Mouse (Mus musculus) layer of hippocampus, postnatal 10 days (tissue): ENCODE results near the gene Hdac7. TPM values are rescaled to one million over a fixed set of nuclear protein-coding genes. Genes with fewer than 3 reads are reported as not detected.
"Not testable (repeated sequence)": the region's sequence is repeated elsewhere in the genome, so short reads cannot be mapped to it uniquely, and the experiment has no call there.

Experiments used
- DNase-seq, 2 experiments: peaks; one replicate each; pipeline ENCODE4 v3.0.0; 2021; ENCODE audit warnings: low spot score in 2 of 2
- long read RNA-seq: library from polyadenylated mRNA; stranded (forward); transcript quantifications from one replicate; pipeline ENCODE4 v2.0.0, GENCODE M21; 2023
- total RNA-seq, 2 experiments: library from RNA; stranded (reverse); gene quantifications; 2 replicates each; pipeline ENCODE4 v1.2.3; 2021

Gene Hdac7
- total RNA-seq, result 10 to 100 TPM; 29.1 to 32.0 TPM
- long read RNA-seq, partial matches to known transcripts, result 4 of 40 reads
- long read RNA-seq, other reads (novel, unspliced or antisense), result 33 of 40 reads

DNA sequence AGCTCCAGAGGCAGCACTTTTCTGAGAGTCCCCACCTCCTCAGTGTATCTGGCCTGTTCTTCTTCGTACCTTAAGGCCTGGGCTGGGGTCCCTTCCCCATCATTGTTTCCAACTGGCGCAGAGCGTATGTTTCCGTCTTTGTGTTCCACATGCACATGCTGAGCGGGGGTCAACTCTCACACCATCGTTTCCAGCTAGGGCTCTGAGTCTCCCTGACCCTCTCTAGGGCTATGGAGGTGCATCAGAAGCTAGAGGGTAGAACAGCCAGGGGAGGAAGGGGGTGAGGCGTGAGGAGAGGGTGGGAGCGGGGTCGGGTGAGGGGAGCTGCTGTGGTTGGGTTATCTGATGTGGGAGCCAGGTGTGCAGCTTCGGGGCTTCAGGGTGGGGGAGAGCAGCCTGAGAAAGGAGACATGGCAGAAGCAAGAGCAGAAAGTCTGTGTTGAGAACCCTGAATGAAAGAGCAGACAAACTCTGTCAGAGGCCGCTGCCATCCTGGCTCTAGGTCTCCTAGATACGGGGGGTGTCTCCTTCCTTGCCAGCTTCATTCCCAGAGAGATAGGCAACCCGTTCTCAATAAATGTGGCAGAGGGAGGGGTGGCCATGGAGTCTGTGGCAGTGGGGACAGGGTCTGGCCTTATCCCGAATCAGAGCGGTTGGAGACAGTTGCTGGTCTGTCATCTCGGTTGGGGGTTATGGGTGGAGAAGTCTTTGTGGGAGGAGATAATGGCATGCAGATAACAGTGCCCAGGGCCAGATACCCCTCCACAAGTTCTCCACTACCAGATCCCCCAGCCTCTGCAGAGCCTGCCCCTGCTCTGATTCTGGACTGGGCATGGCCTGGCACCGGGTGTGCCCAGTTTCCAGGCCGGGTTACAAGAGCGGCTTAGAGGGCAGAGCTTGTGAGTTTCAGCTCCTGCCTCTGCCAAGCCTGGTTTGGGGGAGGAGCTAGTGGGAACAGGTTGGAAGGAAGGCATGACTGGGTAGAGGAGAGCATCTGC, at the start of gene Hdac7:
Gene Hdac7, minus strand, starts transcription at position 466 of the 998 bp plus-strand sequence.
- no peak for DNase-seq

DNA sequence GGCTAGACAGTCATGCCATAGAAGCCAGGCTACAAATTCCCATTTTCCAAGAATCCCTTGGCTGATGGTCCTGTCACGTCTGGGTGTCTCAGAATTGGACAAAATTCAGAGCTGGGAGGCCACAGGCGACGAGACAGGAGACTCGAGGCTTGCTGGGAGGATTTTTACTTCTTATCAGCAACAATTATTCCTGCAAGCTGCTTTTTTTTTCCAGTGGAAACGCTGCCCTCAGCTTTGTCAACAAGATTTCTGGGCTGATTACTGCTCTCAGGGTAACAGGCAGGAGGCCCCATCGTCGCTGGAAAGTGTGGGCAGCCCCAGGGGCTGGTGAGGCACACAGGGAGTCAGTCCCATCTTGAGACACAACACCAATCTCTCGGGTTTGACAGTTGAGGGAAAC, 48.2 kb upstream of the Hdac7 start:
- no peak for DNase-seq

DNA sequence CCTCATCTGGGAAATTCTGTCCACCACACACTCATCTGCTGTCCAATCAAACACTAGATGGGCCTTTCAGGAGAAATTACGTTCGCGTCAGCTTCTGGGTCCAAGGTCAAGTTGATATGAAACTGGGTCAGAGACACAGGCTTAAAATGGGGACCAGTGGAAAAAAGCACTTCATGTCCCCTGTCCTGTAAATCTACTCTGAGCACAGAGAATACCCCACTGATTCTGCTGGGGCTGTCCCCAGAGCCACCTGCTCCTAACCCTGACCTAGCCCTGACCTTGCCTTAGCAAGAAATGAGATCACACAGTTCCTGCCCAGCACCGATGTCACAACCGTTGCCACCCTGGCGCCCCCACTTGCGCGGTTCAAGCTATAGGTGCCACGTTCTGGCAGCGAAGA, 46.1 kb upstream of the Hdac7 start:
- DNase-seq, result no peak

DNA sequence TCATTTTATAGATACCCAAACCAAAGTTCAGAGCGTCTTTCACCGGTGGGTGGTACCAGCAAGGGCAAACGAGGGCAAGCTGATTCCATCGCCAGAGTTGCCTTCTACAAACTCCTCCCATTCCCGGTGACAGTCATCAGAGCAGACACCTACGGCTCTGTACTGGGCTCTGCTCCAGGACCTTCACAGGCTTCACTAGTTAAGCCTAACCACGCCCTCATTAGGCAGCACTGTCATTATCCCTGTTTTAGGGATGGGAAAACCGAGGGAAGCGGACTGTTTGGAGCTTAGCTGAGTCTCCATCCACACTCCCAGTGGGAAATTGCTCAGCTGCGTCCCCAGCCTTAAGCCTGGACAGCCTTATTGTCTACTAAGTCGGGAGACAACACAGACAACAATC, 45.7 kb upstream of the Hdac7 start:
- DNase-seq, result no peak

DNA sequence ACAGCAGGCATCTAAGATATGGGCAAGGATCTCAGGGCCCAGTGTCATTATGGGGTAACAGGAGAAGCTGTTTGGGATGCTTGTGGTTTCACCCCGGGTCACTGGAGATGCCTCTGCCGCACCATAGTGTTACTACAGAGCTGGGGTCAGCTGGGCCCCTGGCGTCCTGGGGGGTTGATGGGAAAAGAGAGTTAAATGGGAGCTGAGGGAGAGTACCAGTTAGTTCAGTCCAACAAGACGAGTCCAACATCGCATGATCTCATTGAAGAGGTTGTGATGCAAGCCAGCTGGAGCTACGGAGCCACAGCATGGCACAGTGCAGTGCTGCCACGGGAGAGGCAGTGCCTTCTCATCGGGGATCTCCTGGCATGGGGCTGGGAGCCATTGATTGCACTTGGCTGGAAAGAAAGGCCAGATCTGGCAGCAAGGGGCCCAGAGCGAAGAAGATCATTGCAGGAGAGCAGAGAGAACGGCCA, 43.3 kb upstream of the Hdac7 start:
- DNase-seq, result no peak

DNA sequence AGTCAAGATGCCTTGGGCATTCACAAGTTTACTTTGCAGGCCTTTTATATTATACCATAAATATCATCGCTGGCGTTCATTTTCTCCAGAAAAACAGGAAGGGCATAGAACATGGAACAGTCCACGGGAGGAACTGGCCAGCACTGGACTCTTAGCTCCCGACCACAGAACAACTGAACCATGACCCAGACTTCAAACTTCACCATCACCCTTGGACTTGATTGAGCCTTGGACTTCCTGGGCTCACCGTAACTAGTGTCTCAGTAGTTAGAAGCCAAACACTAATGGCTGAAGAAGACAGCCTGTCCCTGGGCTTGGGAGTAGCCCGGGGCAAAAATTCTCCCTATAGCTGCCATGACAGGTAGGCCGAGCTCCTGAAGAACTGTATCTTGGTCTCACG, 37.1 kb upstream of the Hdac7 start:
- DNase-seq, result no peak

DNA sequence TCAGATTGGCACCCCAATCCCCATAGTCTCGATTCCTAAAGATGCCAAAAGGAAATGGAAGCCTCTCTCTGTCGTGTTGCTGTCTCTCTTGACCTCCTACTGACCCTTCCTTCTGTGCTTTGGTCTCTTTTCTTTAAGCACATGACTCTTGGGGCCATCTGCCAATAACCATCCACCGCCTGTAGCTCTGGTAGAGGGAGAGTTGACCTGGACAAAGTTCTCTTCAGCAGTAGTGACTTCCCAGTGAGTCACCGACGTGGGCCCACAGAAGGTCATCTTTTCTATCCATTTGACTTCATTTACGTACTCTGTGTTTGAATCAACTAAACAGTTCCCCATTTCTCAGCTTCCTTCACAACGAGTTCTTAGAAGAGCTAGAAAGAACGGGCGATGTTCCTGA, 36.1 kb upstream of the Hdac7 start:
- DNase-seq, result no peak

DNA sequence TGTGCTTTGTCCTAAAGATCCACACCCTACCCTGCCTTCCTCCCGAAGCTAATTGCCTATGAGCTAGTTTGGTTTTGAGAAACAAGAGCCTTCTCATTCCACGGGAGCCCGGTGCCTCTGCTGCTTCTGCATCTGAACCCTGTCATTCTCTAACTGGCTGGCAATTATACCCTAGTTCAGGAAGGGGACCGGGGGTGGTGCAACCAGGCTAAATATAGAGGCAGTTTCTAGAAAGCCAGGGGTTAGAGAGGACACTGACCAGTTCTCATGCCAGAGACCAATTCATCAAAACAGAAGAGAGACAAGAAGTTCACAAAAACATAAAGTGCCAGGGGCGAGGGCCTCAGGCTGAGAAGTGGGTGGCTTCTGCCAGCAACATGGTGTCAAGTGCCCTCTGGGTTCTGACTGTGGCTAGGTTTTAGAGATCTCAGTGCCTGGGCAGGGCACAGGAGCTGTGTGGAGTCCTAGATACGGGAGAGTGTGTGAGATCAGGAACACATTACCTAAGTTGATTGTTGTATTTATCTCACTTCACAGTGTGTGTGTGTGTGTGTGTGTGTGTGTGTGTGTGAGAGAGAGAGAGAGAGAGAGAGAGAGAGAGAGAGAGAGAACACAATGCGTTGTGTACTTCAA, 34.5 kb upstream of the Hdac7 start:
- DNase-seq, result no peak

DNA sequence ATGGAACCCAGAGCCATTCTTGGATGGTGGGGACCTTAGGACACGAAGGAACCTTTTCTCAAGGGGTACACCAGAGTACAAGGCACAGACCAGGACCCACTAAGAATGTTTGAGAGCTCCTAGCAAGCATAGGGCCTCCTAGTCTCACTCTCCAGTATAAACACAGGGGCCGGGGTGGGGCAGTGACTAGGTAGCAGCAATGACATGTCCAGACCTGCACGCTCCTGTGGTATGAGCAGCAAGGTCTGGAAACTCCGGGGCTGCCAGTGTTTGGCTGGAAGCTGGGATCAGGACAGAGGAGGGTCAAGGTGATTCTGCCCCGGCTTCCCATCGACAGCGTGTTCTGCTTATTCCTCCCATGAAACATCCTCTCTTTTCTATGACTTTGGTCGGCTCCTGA, 31.5 kb upstream of the Hdac7 start:
- no peak for DNase-seq

DNA sequence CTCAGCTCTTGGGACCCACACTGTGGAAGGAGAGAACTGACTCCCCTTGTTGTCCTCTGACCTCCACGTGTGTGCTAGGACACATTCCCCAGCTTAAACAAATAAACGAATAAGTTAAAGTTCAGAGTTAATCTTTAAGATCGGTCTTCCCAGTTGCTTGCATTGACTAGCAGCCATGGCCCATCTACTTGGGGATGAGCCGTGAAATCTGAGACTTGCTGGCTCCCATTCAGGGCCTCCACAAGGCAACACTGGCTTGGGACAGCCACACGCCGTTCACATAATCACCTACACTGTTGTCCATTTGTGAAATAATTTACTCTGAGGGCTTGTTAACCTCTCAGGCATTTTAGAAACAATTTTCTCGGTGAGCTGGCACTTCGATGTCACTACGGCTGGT, 29.4 kb upstream of the Hdac7 start:
- no peak for DNase-seq

DNA sequence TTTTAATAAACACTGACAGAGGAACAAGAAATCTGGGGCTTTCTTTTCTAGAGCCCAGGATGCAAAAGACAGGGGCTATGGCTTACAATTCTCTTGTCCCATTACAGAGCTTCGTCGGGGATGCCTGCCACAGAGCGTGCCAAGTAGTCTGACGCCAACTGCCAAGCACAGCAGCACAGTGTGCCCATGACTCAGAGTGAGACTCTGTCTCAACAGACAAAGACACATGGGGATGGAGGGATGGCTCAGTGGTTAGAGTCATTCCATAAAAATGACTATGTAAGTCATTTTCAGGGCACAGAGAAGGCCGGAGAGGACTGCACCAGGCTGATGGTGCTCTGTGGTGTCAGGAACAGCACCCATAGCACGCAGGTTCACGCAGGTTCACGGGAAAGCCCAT, 27.9 kb upstream of the Hdac7 start:
- DNase-seq, result peak; percentile 26 to 45

DNA sequence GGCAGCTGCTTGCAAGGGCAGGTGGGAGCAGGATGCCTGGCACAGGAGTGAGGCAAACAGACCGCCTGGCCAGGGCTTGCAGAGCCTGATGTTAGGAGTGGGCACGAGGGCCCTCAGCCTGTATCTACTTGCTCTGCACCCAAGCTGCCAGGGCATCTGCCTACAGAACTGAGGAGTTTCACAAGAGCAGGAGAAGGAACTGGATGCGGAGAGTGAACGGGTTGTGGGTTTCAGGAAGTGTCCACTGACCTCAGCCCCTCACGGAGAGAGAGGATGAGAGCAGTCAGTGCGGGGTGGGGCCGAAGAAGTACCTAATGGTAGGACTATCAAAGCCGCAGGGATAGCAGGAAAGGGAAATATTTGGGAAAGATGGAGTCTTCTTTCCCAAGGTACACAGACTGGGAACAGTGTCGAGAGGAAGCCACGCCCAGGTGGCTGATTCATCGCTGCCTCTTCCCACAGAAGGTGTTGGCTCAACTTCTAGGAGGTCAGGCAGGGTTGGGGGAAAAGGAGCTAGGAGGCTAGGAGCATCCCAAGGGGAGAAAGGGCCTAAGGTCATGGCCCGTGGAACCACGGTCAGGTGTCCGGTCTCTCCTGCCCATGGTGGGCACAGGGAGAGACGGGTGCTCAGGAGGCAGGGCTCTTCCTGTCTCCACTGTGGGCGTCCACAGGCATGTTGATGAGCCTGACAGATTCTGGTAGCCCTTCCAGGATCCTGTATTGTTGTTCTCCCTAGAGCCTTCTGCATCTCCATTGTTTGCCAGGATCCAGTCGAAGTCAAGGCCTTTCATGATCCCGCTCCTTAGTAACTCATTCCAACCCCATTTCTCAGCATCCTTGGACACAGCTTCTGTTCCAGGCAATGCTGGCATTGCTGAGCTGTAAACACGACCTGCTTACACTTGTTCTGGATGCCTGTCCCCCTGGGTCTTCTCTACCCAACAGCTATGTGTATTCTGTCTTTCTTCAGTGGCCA, 27.0 kb upstream of the Hdac7 start:
- peak in 1 of 2 experiments; percentile 20 for DNase-seq

DNA sequence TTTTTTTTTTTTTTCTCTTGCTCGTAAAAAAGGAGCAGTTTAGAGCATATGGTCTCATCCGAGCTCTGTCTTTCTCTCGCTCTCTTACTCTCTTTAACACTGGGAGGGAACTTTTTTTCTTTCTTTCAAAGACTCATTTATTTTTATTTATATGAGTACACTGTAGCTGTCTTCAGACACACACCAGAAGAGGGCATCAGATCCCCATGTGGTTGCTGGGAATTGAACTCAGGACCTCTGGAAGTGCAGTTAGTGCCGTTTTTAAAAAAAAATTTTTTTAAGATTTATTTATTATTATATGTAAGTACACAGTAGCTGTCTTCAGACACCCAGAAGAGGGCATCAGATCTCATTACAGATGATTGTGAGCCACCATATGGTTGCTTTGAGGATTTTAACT, 25.8 kb upstream of the Hdac7 start:
- not testable (repeated sequence) for DNase-seq

DNA sequence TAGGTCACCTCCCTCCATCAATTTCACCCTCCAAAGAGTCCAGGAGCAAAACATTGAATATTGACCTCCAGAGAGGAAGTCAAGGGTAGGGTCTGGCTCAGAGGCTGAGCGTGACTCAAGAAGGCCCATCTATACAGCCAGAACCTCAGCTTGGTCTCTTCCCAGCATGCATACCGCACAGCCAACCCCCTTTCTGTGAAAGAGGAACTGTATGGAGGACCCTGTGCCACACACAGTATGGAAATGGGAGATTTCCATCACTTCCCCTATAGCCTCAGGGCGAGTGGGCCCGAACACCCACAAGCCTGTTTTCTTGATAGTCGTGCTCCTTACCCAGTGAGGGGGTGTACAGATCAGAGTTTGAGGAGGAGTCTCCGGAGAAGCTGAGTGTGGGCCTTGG, 24.7 kb upstream of the Hdac7 start:
- no peak for DNase-seq

DNA sequence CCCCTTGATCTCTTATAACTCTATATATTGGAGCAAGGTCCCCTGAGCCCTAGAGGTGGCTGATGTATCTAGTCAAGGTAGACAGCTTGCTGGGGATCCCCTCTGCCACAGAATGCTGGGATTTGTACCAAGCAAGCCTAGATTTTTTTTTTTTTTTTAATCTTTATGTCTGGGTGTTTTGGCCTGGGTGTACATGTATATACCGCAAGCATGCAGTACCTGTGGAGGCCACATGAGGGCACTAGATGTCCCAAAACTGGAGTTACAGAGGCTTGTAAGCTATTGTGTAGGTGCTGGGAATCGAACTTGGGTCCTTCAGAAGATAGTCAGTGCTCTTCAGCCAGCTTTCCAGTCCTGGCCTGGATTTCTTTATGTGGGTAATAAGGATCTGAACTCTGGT, 21.7 kb upstream of the Hdac7 start:
- DNase-seq, result no peak

DNA sequence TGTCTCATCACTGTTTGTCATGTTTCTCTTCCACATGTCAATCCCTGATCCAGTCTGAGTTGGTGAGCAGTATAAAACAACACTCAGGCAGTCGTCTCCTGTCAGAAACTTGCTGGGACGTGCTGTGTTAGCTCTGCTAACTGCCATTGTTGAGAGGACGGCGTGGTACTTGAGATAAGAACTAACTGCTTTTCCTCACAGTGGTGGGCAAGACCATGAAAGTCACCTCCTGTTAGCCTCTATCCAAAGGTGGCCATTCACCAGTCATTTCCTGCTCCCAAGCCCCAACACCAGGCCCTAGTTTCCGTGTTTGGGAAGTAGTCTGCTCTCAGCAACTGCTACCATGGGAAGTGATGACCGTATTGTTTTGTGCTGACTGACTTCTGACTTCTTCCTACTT, 20.9 kb upstream of the Hdac7 start:
- no peak for DNase-seq

DNA sequence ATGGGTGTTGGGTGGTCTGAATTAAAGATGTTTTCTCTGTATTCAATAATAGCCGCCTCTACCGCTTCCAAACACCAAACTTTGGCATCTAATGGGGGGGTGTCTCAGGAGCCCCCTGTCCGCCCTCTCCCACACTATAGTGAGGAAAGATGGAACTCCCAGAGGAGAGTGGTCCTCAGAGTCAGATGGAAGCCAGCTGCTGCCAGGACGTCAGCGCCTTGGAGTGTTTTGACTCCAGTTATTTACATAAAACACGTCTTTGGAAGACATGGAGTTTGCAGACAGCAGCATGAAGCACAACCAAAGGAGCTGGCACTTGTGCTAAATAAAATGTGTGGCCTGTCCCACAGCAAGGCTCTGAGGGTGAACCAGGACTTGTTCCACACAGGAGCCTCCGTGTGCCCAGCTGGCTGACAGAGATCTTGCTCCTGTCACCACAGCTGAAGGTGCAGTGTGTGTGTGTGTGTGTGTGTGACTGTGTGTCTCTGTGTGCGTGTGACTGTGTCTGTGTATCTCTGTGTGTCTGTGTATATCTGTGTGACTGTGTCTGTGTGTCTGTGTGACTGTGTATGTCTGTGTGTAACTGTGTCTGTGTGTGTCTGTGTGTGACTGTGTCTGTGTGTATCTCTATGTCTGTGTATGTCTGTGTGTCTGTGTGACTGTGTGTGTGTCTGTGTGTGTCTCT, 20.2 kb upstream of the Hdac7 start:
- no peak for DNase-seq

DNA sequence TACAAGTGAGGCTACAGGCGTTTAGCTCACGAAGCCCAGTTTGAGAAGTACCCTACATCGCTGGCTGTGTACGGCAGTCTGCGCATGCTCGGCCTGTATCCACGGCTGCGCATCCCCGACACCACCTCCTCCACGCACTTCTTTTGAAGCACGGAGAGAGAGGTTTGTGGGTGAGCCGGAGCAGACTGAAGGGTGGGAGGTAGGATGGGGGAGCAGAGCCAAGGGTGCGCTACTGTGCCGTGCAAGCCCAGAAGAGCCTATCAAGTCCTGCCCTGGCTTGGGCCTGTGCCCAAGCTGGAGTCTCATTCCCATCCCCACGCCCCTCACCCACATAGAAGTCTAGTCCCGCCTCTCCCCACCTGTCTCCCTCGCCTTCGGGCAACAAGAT, 19.2 kb upstream of the Hdac7 start:
- peak; percentile 46 to 56 for DNase-seq

DNA sequence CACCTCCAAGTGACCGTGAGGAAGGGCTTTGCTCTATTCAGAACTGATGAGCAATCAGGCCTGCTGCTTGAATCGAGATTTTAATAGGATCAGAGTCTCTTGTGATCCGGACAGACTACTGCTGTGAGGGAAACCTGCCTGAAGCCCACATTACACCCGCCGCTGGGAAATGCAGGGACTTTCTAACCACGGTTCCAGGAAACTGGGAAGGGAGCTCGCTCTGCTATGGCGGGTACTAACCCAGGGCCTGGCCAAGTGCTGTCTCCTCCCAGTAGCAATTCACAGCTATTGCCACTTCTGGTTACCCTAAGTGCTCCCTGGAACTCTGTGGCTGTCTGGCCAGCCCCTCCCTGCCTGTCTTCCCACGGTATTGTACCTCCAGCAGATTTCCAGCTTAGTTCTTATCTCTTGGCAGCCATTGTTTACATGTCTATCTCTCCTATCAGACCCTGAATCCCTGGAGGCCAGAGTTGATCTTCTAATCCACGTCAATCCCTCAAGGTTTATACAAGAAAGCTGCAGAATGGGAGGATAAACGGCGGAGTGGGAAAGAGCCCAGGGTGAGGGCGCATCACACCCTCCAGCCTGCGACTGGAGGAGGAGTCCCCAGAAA, 18.7 kb upstream of the Hdac7 start:
- DNase-seq, result no peak

DNA sequence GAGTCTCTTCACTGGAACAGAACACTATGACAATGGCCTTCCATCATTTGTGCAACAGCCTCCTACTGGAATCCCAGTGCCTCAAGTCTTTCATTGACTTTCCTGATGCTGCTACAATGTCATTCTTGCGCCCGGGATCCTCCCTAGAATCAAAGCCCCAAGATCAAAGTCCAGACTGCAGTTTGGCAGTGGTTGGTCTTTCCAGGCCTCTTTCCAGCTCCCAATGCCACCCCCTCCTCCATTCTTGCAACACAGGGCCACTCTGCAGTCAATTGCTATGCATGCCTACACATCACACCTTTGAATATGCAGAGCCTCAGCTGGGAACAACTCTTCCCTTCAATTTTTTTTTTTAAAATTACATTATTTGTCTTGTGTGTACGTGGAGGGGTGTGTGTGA, 16.1 kb upstream of the Hdac7 start:
- DNase-seq, result no peak
